Mouse (Mus musculus): ENCODE measurements around the gene Akt1s1.
"Not testable (repeated sequence)": the region's sequence is repeated elsewhere in the genome, so short reads cannot be mapped to it uniquely, and the experiment has no call there.

Gene Akt1s1

GRCm38 (mm10) chr7:44868919-44869696 is 20.3 kb downstream of the Akt1s1 start:
- peak; percentile 64 for DNase-seq (ENCODE audit: low read depth, low spot score)

- peak; percentile 85 for DNase-seq (ENCODE audit: low read depth, low spot score)
These were observed 21.1 kb downstream of the Akt1s1 start, which contains the start of gene Ptov1 for GRCm38 (mm10) chr7:44869697-44870528. Gene Ptov1 (minus strand): TSS chr7:44869788.

GRCm38 (mm10) chr7:44870614-44871013 is 21.8 kb downstream of the Akt1s1 start:
- no peak for DNase-seq (ENCODE audit: low read depth, low spot score)

GRCm38 (mm10) chr7:44871181-44871580 is 22.4 kb downstream of the Akt1s1 start:
- no peak for DNase-seq (ENCODE audit: low read depth, low spot score)

GRCm38 (mm10) chr7:44871774-44872173 is 23.0 kb downstream of the Akt1s1 start:
- not testable (repeated sequence) for DNase-seq (ENCODE audit: low read depth, low spot score)

GRCm38 (mm10) chr7:44877833-44878232 is 29.0 kb downstream of the Akt1s1 start:
- DNase-seq (ENCODE audit: low read depth, low spot score): no peak

- no peak for DNase-seq (ENCODE audit: low read depth, low spot score)
These were observed 34.2 kb downstream of the Akt1s1 start for GRCm38 (mm10) chr7:44883036-44883435.

GRCm38 (mm10) chr7:44884637-44885036 is 35.8 kb downstream of the Akt1s1 start:
- DNase-seq (ENCODE audit: low read depth, low spot score): no peak

- DNase-seq (ENCODE audit: low read depth, low spot score): no peak
These were observed 38.2 kb downstream of the Akt1s1 start for GRCm38 (mm10) chr7:44886964-44887363.

GRCm38 (mm10) chr7:44888256-44889105 is 39.7 kb downstream of the Akt1s1 start:
- DNase-seq (ENCODE audit: low read depth, low spot score): no peak

GRCm38 (mm10) chr7:44890180-44890579 is 41.4 kb downstream of the Akt1s1 start:
- no peak for DNase-seq (ENCODE audit: low read depth, low spot score)

- DNase-seq (ENCODE audit: low read depth, low spot score): no peak
These were observed 41.9 kb downstream of the Akt1s1 start for GRCm38 (mm10) chr7:44890737-44891136.

- peak; percentile 36 for DNase-seq (ENCODE audit: low read depth, low spot score)
These were observed 42.8 kb downstream of the Akt1s1 start for GRCm38 (mm10) chr7:44891611-44892010.

GRCm38 (mm10) chr7:44892276-44892921 is 43.6 kb downstream of the Akt1s1 start, which contains the start of gene Med25:
Gene Med25 (minus strand): TSS chr7:44892712.
- peak; percentile 94 for DNase-seq (ENCODE audit: low read depth, low spot score)

- DNase-seq (ENCODE audit: low read depth, low spot score): no peak
These were observed 44.4 kb downstream of the Akt1s1 start for GRCm38 (mm10) chr7:44893197-44893596.

- no peak for DNase-seq (ENCODE audit: low read depth, low spot score)
These were observed 45.4 kb downstream of the Akt1s1 start for GRCm38 (mm10) chr7:44894175-44894574.

- no peak for DNase-seq (ENCODE audit: low read depth, low spot score)
These were observed 46.4 kb downstream of the Akt1s1 start for GRCm38 (mm10) chr7:44895206-44895592.

GRCm38 (mm10) chr7:44895593-44896434 is 47.0 kb downstream of the Akt1s1 start, which contains the start of gene Fuz:
Gene Fuz (plus strand): TSS chr7:44896079.
- DNase-seq (ENCODE audit: low read depth, low spot score): peak; percentile 95

- DNase-seq (ENCODE audit: low read depth, low spot score): no peak
These were observed 47.7 kb downstream of the Akt1s1 start for GRCm38 (mm10) chr7:44896499-44896898.

- DNase-seq (ENCODE audit: low read depth, low spot score): peak; percentile 62
These were observed 49.8 kb downstream of the Akt1s1 start for GRCm38 (mm10) chr7:44898607-44899006.
